Mouse (Mus musculus) myocyte (in vitro differentiated cells): ENCODE measurements at regions not wholly inside any gene's neighbourhood (a gene's known extent, or its start where the extent isn't known, plus 50 kb on each side); places are given as distances from the start of the nearest gene placed in this dataset.

ENCODE experiments used
- CEBPB ChIP-seq: IDR thresholded peaks from 2 replicates; pipeline ENCODE4 v1.6.1; 2011; ENCODE audit warnings: mild to moderate bottlenecking, moderate library complexity; ENCODE audit not compliant: poor library complexity, insufficient read depth, severe bottlenecking
- E2F4 ChIP-seq: IDR thresholded peaks from one replicate; pipeline ENCODE4 v1.6.1; 2011; ENCODE audit warnings: mild to moderate bottlenecking, control low read depth, moderate library complexity; ENCODE audit not compliant: insufficient read depth
- MAX ChIP-seq: IDR thresholded peaks from one replicate; pipeline ENCODE4 v1.6.1; 2011; ENCODE audit warnings: low read depth, mild to moderate bottlenecking, control low read depth
- MYOD1 ChIP-seq, 3 experiments: IDR thresholded peaks; one replicate each; pipeline ENCODE4 v1.6.1; 2011; ENCODE audit warnings: control low read depth in 2 of 3, low read depth in 2 of 3, mild to moderate bottlenecking in 2 of 3, moderate library complexity in 1 of 3; ENCODE audit not compliant: insufficient read length in 2 of 3, control insufficient read depth in 1 of 3
- MYOG ChIP-seq, 3 experiments: IDR thresholded peaks; one replicate each; pipeline ENCODE4 v1.6.1; 2011; ENCODE audit warnings: control low read depth in 2 of 3, low read depth in 2 of 3, mild to moderate bottlenecking in 2 of 3; ENCODE audit not compliant: insufficient read length in 2 of 3, control insufficient read depth in 1 of 3, insufficient read depth in 1 of 3
- POLR2A ChIP-seq: IDR thresholded peaks from one replicate; pipeline ENCODE4 v1.6.1; 2011; ENCODE audit warnings: low read depth, mild to moderate bottlenecking, control low read depth, moderate library complexity; ENCODE audit not compliant: insufficient read length
- POLR2AphosphoS2 ChIP-seq: IDR thresholded peaks from one replicate; pipeline ENCODE4 v1.6.1; 2011; ENCODE audit warnings: low read depth, control low read depth; ENCODE audit not compliant: insufficient read length
- REST ChIP-seq: IDR thresholded peaks from one replicate; pipeline ENCODE4 v1.6.1; 2011; ENCODE audit warnings: mild to moderate bottlenecking, control low read depth, moderate library complexity; ENCODE audit not compliant: insufficient read depth, insufficient read length
- SRF ChIP-seq: IDR thresholded peaks from one replicate; pipeline ENCODE4 v1.6.1; 2011; ENCODE audit warnings: low read depth; ENCODE audit not compliant: control insufficient read depth, insufficient read length
- TCF12 ChIP-seq: IDR thresholded peaks from one replicate; pipeline ENCODE4 v1.6.1; 2011; ENCODE audit warnings: mild to moderate bottlenecking, control low read depth; ENCODE audit not compliant: poor library complexity, insufficient read depth, severe bottlenecking
- TCF3 ChIP-seq: IDR thresholded peaks from one replicate; pipeline ENCODE4 v1.6.1; 2011; ENCODE audit warnings: low read depth, control low read depth; ENCODE audit not compliant: insufficient read length
- USF1 ChIP-seq: IDR thresholded peaks from one replicate; pipeline ENCODE4 v1.6.1; 2011; ENCODE audit warnings: low read depth, mild to moderate bottlenecking, control low read depth, moderate library complexity

- TF ChIP-seq POLR2A (no peak), POLR2AphosphoS2 (no peak), CEBPB (no peak), MAX (no peak), MYOG (IDR thresholded peaks at IDR 0.05; ENCODE audit: control insufficient read depth in 1 of 3, insufficient read depth in 1 of 3, insufficient read length in 2 of 3, low read depth in 2 of 3) (no peak), E2F4 (no peak), USF1 (no peak), MYOD1 (IDR thresholded peaks at IDR 0.05; ENCODE audit: control insufficient read depth in 1 of 3, insufficient read length in 2 of 3, low read depth in 2 of 3) (no peak), REST (no peak), TCF12 (no peak), SRF (no peak), TCF3 (no peak)
Observed at GRCm38 (mm10) chr9:61055392-61055791, 261.1 kb downstream of the Uaca start.
